Mouse (Mus musculus): ENCODE results near the gene Ctf2. TPM values are rescaled to one million over a fixed set of nuclear protein-coding genes. Genes with fewer than 3 reads are reported as not detected.
"Not testable (repeated sequence)": the region's sequence is repeated elsewhere in the genome, so short reads cannot be mapped to it uniquely, and the experiment has no call there.

Gene Ctf2
- 0.07 and 0.08 TPM in 2 replicates for polyA plus RNA-seq (2015; fragmentation: Nextera tagmentation; extraction: Ambion mirVana)

- H3K27ac ChIP-seq (ENCODE audit: low read length); H3K4me3 ChIP-seq (ENCODE audit: low read depth, low read length); H3K9me3 ChIP-seq (ENCODE audit: low read length); H3K9ac ChIP-seq (replicated peaks; ENCODE audit: low read depth); H3K4me1 ChIP-seq (ENCODE audit: insufficient read depth, low read depth, low read length); ATAC-seq; DNase-seq (ENCODE audit: low spot score); H3K27me3 ChIP-seq (replicated peaks; ENCODE audit: insufficient read depth, low read length); H3K4me2 ChIP-seq (replicated peaks; ENCODE audit: low read depth, low read length); H3K36me3 ChIP-seq (ENCODE audit: insufficient read depth, low read length): not testable (repeated sequence)
- WGBS = no CpG with 5 or more reads among the region's 5 CpGs
Measured at GRCm38 (mm10) chr7:127732066-127732465, at the start of gene Ctf2. Ctf2 (minus strand) TSS chr7:127732166.

GRCm38 (mm10) chr7:127778350-127778749, 46.4 kb upstream of the Ctf2 start:
- Histone ChIP-seq H3K4me3 (ENCODE audit: low read depth, low read length) (peak overlapping the region; percentile 95), H3K27ac (ENCODE audit: low read length) (no peak overlapping the region), H3K27me3 (replicated peaks; ENCODE audit: insufficient read depth, low read length) (no peaks in the 10 kb centered on the region), H3K36me3 (ENCODE audit: insufficient read depth, low read length) (peaks cover 16% of the 10 kb centered on the region; the same call in 1 of the 2 replicates), H3K9me3 (ENCODE audit: low read length) (no peaks in the 10 kb centered on the region), H3K4me1 (ENCODE audit: insufficient read depth, low read depth, low read length) (no peaks in the 10 kb centered on the region), H3K4me2 (replicated peaks; ENCODE audit: low read depth, low read length) (peak overlapping the region; percentile 83), H3K9ac (replicated peaks; ENCODE audit: low read depth) (peak overlapping the region; percentile 83)
- WGBS = 74% methylated on average over 4 of the region's 4 CpGs
- ATAC-seq (no peak), DNase-seq (ENCODE audit: low spot score) (no peak)
- TF ChIP-seq CTCF (IDR thresholded peaks at IDR 0.05) = no peak
- no peak for TF ChIP-seq EP300 (IDR thresholded peaks at IDR 0.05)

- Histone ChIP-seq H3K4me3 (ENCODE audit: low read depth, low read length) (peak overlapping the region; percentile 95), H3K27me3 (replicated peaks; ENCODE audit: insufficient read depth, low read length) (no peaks in the 10 kb centered on the region), H3K27ac (ENCODE audit: low read length) (peak overlapping the region; percentile 98), H3K36me3 (ENCODE audit: insufficient read depth, low read length) (peaks cover 16% of the 10 kb centered on the region; the same call in 1 of the 2 replicates), H3K4me2 (replicated peaks; ENCODE audit: low read depth, low read length) (peak overlapping the region; percentile 83), H3K4me1 (ENCODE audit: insufficient read depth, low read depth, low read length) (no peaks in the 10 kb centered on the region), H3K9me3 (ENCODE audit: low read length) (no peaks in the 10 kb centered on the region), H3K9ac (replicated peaks; ENCODE audit: low read depth) (peak overlapping the region; percentile 83)
- 3% methylated on average over 26 of the region's 66 CpGs for WGBS
- ATAC-seq (peak; percentile 29), DNase-seq (ENCODE audit: low spot score) (peak; percentile 65)
- TF ChIP-seq EP300 (IDR thresholded peaks at IDR 0.05) = no peak
- TF ChIP-seq CTCF (IDR thresholded peaks at IDR 0.05) = peak; percentile 17; the same call in 1 of the 2 replicates
Measured at GRCm38 (mm10) chr7:127777474-127778266, 45.7 kb upstream of the Ctf2 start.

GRCm38 (mm10) chr7:127776878-127777473, 45.0 kb upstream of the Ctf2 start:
- peak overlapping the region; percentile 98 for H3K27ac ChIP-seq (ENCODE audit: low read length)
- H3K9me3 ChIP-seq (ENCODE audit: low read length) = no peaks in the 10 kb centered on the region
- H3K27me3 ChIP-seq (replicated peaks; ENCODE audit: insufficient read depth, low read length) = no peaks in the 10 kb centered on the region
- no peaks in the 10 kb centered on the region for H3K4me1 ChIP-seq (ENCODE audit: insufficient read depth, low read depth, low read length)
- H3K4me3 ChIP-seq (ENCODE audit: low read depth, low read length) = peak overlapping the region; percentile 95
- peak overlapping the region; percentile 83 for H3K4me2 ChIP-seq (replicated peaks; ENCODE audit: low read depth, low read length)
- WGBS = 1% methylated on average over 46 of the region's 70 CpGs
- peak overlapping the region; percentile 83 for H3K9ac ChIP-seq (replicated peaks; ENCODE audit: low read depth)
- H3K36me3 ChIP-seq (ENCODE audit: insufficient read depth, low read length) = peaks cover 16% of the 10 kb centered on the region; the same call in 1 of the 2 replicates
- TF ChIP-seq CTCF (IDR thresholded peaks at IDR 0.05) (no peak), EP300 (IDR thresholded peaks at IDR 0.05) (no peak)
- ATAC-seq (peak; percentile 94), DNase-seq (ENCODE audit: low spot score) (peak; percentile 99)

GRCm38 (mm10) chr7:127776426-127776825, 44.5 kb upstream of the Ctf2 start, which contains the start of gene Setd1a:
Setd1a (plus strand) TSS chr7:127776670.
- H3K27me3 ChIP-seq (replicated peaks; ENCODE audit: insufficient read depth, low read length) = no peaks in the 10 kb centered on the region
- H3K9me3 ChIP-seq (ENCODE audit: low read length) = no peaks in the 10 kb centered on the region
- H3K36me3 ChIP-seq (ENCODE audit: insufficient read depth, low read length) = peaks cover 11% of the 10 kb centered on the region; the same call in 1 of the 2 replicates
- H3K9ac ChIP-seq (replicated peaks; ENCODE audit: low read depth) = peak within 1 kb of the TSS; percentile 83
- H3K27ac ChIP-seq (ENCODE audit: low read length) = peak within 1 kb of the TSS; percentile 98
- peak; percentile 68 for ATAC-seq
- TF ChIP-seq EP300 (IDR thresholded peaks at IDR 0.05) (peak; percentile 74), CTCF (IDR thresholded peaks at IDR 0.05) (no peak)
- H3K4me3 ChIP-seq (ENCODE audit: low read depth, low read length) = peak within 1 kb of the TSS; percentile 95
- DNase-seq (ENCODE audit: low spot score) = peak; percentile 89
- peak within 1 kb of the TSS; percentile 83 for H3K4me2 ChIP-seq (replicated peaks; ENCODE audit: low read depth, low read length)
- WGBS = under 1% methylated on average over 23 of the region's 23 CpGs
- peaks cover under 1% of the 10 kb centered on the region for H3K4me1 ChIP-seq (ENCODE audit: insufficient read depth, low read depth, low read length)

- not testable (repeated sequence) for H3K27me3 ChIP-seq (replicated peaks; ENCODE audit: insufficient read depth, low read length); H3K36me3 ChIP-seq (ENCODE audit: insufficient read depth, low read length); ATAC-seq; H3K9ac ChIP-seq (replicated peaks; ENCODE audit: low read depth); H3K4me1 ChIP-seq (ENCODE audit: insufficient read depth, low read depth, low read length); DNase-seq (ENCODE audit: low spot score); H3K9me3 ChIP-seq (ENCODE audit: low read length)
- Histone ChIP-seq H3K4me2 (replicated peaks; ENCODE audit: low read depth, low read length) (peak overlapping the region; percentile 83), H3K27ac (ENCODE audit: low read length) (peak overlapping the region; percentile 98), H3K4me3 (ENCODE audit: low read depth, low read length) (peak overlapping the region; percentile 95)
- WGBS = 57% methylated on average over 7 of the region's 7 CpGs
Measured at GRCm38 (mm10) chr7:127775837-127776236, 43.9 kb upstream of the Ctf2 start.

Measured in lung, postnatal 0 days (tissue).